Mouse (Mus musculus): Measurements from ENCODE around the gene Tesk1.

Gene Tesk1

DNA sequence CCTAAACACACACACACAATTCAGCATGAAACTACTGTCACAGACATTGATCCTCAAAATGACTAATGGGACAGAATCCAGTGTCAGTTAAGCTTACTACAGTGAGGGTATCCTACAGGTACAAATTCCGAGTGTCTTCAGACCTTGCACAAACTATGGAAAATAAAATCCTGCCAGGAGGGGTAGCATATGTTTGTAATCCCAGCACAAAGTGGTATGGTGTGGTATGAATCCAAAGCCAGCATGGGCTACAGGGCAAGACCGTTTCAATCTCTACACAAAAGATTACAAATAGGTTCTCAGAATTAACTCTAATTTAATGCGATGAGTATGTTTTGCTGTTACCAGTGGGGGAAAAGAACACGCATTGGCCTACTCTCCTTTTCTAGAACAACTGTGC is at the start of gene Tesk1:
Tesk1 (plus strand) TSS at position 301 of the 400 bp plus-strand sequence.
- no peak for DNase-seq (ENCODE audit: inconsistent ontology term)

DNA sequence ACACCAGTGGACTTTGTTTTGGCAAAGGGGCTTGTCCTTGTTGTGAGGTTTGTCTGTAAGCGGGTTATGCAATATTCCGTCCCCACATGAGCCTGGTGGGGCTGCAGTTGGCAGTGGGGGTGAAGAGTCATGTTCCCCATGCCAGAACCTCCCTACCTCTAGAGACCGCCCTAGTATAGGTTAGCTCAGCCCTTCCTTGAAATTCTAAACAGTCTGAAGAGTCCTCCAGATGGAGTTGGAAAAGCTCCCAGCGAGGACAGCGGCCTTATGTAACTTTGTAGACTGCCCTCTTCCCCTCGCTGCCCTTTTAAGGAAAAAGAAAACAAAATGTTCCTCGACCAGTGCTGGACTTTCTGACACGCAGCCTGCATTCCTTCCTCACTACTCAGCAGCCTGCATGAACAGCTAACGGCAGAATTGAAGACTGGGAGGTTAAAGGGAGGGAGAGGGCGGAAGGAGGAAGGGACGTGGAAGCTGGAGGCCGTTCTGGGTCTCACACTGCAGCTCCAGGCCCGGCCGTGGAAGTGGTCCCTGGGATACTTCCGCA is 47.3 kb upstream of the Tesk1 start:
- peak; percentile 95 for DNase-seq (ENCODE audit: inconsistent ontology term)

DNA sequence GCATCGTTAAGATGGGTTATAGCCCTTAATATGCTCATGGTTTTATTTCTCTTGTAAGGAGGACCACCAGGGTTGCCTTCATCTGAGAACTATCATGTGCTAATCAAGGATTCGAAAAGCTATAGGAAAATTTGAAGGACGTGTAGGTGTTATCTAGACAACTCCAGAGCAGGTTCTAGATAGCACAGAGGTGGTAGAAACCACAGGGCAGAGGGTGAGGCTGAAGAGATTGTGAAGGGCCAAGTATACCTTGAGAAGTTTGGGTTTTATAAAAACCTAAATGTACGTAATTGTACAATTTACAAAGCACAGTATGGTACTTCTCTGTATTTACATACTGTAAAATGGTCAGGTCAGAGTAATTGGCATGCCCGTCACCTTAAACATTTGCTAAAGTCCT is 46.6 kb upstream of the Tesk1 start:
- DNase-seq (ENCODE audit: inconsistent ontology term): no peak

DNA sequence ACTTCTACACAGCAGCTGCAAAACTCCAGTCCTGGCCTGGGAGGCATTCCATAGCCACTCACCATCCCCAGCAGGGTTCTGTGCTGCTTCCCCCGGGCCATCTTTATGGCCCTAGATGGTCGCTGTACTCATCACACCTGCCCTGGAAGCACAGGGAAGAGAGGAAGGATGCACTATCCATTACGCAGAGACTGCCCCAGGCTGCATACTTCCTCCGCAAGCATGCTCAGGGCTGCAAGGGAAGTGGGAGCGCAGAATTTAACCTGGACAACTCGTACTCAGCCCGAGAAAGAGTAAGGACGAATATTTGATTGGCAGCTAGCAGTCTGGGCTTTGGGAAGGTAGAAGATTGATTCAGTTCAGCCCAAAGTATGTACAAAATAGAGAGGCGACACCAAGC is 45.9 kb upstream of the Tesk1 start:
- no peak for DNase-seq (ENCODE audit: inconsistent ontology term)

DNA sequence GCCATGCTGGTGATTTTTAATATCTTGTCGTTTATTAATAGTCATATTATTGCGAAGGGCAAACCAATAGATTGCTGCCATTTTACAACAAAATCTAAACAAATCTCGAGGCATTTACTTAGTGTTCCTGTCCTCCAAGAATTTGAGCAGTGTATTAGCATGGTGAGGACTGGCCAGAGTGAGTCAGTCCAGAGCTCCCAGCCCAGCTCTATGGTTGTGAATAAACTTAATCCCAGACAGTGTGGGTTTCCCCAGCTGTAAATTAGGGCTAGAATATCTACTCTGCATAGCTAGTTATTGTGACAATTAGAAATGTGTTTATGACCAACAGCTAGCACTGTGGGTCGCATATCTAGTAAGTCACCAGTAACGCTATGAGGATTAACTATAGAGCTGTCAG is 45.4 kb upstream of the Tesk1 start:
- DNase-seq (ENCODE audit: inconsistent ontology term): no peak

DNA sequence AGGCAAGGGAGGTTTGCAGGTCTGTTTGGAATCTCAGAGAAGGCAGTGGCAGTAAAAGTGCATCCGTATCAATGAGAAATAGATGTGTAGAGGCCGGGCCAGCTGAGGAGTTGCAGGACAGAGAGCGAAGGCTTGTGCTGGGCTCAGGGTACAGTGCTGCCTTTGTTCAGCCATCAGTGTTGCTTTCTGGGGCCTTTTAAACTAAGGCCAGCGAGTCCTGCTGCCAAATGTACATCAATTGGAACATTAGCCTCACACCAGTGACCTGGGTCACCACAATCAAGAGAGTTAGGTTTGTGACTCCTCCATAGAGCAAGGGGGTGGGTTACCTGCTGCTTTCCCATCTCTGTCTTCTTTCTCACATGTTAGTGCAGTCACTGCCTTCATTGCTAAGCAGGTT is 43.7 kb upstream of the Tesk1 start:
- DNase-seq (ENCODE audit: inconsistent ontology term): peak; percentile 72

DNA sequence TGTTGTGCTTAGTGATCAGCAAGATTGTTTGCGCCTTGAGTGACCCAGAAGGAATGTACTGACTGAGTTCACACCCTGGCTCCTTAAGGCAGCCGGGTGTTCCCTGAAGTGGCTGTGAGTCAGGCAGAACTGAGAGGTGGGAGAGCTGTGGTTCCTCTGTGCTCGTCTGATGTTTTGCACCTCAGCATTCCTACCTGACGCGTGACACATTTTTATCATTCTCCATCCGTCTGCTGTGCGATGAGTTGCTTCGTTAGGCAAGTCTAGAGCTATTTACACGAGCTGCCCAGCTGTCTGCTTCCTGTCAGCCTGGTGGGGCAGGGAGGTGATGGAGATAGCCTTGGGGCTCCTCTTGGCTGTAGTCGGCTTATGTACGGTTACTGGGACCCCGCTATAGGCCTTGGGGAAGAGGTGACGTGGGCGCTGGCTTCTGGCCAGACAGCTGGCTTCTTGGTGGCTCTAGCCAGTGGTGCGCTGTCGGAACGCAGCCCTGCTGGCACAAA is 42.9 kb upstream of the Tesk1 start:
- DNase-seq (ENCODE audit: inconsistent ontology term): peak; percentile 89

DNA sequence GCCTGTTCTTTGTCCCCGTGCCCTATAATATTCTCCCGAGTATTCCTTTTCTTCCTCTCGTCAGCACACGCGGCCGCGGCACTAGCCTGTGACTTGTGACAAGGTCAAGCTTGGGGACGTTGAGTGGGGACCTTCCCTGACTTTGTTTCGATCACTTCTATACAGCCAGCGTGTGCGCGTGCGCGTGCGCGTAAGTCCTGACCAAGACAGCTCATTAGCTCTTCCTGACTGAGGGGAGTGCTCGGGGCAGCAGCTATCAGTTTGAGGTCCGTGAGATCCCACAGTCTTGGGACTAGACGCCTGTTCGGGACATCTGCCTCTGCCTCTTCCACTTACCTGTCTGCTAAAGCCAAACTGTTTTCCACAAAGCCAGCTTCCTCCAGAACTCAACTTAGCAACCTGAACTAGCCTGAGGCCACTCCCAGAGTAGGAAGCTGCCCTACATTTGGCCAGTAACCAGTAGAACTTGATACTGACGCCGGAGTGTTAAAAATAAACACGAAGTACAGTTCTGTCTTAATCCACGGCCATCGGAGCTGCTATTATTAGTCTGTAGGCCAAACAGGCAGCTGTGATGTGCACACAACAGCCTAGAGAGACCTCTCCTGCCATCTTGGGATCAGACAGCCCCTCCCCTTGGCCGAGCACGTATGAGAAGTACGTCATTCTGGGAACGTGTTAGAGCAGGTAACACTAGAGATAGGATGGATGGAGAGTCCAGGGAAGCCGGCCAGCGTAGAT is 42.2 kb upstream of the Tesk1 start:
- no peak for DNase-seq (ENCODE audit: inconsistent ontology term)

DNA sequence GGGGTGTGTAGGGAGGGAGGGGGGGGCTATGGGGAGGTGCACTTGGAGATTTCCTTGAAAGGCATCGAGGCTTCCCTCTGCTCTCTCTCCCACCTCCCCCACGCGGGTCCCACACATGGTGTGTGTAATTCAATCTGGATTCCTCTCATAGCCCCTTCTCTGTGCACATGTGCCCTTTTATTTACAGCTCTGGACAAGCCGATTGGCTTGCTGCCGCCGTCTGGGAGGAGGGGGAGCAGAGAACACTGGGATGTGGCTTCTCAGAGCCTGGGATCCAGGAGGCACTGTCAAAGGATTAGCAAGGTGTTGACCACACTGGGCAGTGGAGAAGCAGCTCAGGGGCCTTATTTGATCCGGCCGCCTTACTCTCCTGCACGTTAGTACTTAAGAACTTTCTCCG is 40.8 kb upstream of the Tesk1 start:
- DNase-seq (ENCODE audit: inconsistent ontology term): peak; percentile 45

DNA sequence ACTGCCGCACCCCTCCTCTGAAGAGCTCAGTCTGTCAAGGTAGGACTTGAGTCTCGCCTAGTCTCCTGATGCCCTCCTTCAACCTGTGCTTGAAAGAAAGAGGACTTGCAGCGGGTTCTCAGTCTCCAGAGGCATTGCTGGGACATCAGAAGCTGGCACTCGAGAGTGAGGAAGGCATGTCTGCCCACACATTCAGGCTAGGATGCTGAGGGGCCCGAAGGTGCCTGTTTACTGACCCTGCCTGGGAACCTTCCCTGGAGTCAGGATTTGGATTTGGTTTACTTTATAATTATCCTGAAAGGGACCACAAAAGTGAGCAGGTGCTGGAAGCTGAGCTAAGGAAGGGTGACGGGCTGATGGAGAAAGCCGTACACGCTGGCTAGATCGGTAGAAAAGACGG is 40.3 kb upstream of the Tesk1 start:
- no peak for DNase-seq (ENCODE audit: inconsistent ontology term)

DNA sequence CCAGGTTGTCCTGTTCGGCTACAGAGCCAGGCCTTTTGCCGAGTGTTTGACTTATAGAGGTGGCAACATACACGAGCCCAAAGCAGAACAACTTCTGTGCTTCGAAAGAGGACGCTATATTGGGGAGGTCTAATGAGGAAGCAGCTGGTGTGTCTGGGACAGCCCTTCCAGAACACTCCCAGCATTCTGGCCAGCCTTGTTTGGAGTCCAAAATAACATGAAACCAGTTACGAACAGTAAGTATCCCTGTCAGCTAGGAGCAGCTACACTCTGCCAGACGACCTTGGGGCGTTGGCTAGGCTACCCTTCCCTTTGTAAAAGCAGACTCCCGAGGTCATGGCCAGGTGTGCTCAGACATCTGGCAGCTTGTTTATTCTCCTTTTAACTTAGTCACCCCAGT is 39.5 kb upstream of the Tesk1 start:
- no peak for DNase-seq (ENCODE audit: inconsistent ontology term)

DNA sequence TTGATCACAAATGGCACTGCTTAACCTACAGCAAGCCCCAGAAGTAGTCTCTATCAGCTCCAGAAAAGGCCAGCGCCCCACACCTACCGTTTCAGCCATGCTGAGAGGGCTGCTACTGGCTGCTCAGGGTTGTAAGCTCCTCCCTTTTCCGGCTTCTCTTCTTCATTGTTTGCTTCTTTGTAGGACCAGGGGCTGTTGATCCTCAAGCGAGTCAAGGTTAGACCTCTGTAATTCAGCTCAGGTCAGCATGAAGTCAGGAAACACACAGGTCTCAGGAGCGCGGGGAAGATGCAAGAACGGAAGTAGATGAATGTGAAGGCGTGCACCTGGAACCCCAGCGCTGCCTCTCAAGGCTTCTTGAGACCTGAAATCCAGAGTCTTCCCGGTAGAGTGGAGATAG is 37.0 kb upstream of the Tesk1 start:
- DNase-seq (ENCODE audit: inconsistent ontology term): no peak

DNA sequence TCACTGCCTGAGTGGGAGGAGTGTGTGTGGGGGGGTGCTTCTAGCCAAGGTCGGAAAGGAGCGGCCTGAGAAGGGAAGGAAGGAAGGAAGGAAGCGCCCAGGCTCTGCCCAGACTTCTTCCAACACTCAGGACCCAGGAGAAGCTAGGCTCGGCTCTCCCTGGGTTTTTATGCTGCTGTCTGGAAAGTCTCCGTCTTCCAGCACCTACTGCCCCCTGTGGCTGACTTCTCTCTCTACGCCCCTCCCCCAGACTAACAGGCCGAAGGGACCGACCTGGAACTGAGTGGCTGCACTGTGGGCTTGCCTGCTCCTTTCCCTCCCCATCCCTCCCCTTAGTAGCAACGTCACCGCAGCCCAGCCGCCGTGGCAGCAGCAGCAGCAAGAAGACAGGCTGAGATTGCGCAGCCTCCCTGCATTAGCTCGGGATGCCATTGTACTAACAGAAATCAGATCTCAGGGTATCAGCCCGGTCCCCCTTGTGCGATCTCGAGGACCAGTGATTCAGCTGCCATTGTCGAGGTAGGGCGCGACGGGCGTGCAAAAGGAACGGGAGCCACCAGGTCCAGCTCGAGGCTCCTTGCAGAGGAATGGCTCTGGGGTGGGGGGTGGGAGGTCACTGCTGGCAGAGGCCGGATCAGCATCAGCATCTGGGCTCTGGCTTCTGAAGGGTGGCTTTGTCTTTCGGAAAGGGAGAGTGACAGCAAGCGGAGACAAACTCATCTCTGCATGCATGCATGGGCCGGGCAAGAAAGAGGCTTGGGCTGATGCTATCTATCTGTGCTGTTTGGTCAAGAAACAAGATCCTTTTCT is 35.4 kb upstream of the Tesk1 start:
- DNase-seq (ENCODE audit: inconsistent ontology term): peak; percentile 94

DNA sequence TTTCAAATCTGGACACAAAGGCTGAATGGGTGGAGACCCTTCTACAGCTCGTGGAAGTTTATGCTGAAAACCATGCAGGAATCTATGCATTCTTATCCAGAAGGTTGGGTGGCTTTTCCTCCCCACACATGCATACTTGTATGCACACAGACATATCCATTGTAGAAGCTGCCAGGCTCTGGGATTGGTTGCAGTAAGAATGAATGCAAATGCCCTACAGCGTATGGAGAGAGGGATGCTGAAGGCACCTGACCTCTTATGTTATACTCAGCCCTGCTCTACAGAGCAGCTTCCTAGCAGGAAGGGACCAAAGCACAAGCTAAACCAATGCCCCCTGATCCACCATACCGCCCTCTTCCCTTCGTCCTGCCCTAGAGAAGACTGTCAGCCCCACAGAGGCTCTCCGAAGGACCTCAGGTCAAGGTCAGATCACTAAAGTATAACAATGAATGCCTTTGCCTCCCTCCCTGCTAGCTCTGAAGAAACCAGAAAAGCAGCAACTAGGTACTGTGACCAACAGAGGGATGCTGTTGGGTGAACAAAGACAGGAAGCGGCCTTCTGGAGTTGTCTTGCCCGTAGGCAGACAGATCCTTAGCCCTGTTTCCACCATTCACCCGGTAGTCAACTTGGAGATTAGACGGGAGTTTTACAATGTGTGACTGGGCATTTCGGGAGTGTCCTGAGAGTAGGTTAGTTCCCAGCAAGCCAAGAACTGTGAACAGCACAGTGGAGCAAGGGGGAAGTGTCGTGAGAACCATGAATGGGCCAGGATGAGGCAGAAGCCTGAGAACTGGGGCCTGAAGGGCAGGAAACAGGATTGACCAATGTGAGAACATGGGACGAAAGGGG is 34.4 kb upstream of the Tesk1 start:
- no peak for DNase-seq (ENCODE audit: inconsistent ontology term)

DNA sequence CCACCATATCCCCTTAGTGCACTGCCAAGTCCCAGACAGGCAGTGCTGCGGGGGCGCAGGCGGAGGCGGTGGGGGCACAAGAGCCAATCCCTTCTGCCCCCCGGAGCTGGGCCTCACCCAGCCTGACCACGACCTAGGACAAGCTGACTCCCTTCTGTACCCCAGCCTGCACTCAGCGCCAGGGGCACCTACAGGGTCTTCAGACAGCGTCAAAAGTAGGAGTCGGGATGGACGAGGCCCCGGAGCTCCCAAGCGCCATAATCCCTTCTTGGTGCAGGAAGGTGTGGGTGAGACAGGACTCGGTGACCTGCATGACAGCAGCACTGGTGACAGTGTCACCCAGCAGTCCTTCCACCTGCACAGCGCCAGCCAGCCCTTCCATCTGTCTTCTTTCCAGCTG is 27.0 kb upstream of the Tesk1 start:
- DNase-seq (ENCODE audit: inconsistent ontology term): no peak

DNA sequence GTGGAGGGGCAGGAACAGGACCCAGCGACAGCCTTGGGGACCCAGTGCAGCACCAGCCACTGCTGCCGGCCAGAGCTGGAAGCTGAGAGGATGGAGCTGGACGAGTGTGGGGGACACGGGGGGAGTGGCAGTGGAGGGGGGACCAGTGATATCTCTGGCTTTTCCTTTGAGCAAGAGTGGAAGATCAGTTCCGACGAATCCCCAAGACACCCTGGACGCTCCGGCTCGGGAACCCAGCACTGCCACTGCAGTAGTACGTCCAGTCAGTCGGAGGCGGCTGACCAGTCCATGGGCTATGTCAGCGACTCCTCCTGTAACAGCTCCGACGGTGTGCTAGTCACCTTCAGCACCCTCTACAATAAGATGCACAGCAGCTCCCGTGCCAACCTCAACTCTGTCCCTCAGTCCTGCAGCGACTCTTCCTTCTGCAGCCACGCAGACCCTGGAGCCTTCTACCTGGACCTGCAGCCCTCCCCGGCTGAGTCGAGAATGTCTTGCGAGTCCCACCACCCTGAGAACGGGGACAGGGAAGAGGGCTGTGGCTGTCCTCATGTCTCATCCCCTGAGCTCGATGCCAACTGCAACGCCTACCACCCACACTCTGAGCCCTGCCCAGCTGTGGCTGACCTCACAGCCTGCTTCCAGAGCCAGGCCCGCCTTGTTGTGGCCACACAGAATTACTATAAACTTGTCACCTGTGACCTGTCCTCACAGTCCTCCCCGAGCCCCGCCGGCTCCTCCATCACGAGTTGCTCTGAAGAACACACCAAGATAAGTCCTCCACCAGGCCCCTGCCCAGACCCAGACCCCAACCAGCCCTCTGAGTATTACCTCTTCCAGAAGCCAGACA is 26.3 kb upstream of the Tesk1 start:
- DNase-seq (ENCODE audit: inconsistent ontology term): no peak

DNA sequence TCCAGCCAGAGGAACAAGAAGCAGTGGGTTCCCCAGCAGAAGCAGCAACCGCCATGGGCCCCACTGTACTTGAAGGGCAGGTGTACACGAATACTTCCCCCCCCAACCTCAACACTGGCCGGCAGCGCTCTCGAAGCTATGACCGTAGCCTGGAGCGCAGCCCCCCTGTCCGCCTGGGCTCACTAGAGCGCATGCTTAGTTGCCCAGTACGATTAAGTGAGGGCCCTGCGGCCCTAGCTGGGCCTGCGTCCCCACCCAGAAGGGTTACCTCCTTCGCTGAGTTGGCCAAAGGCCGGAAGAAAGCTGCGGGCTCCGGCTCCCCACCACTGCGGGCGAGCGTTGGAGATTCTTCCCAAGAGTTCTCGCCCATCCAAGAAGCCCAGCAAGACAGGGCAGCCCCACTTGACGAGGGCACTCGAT is 25.7 kb upstream of the Tesk1 start:
- no peak for DNase-seq (ENCODE audit: inconsistent ontology term)

DNA sequence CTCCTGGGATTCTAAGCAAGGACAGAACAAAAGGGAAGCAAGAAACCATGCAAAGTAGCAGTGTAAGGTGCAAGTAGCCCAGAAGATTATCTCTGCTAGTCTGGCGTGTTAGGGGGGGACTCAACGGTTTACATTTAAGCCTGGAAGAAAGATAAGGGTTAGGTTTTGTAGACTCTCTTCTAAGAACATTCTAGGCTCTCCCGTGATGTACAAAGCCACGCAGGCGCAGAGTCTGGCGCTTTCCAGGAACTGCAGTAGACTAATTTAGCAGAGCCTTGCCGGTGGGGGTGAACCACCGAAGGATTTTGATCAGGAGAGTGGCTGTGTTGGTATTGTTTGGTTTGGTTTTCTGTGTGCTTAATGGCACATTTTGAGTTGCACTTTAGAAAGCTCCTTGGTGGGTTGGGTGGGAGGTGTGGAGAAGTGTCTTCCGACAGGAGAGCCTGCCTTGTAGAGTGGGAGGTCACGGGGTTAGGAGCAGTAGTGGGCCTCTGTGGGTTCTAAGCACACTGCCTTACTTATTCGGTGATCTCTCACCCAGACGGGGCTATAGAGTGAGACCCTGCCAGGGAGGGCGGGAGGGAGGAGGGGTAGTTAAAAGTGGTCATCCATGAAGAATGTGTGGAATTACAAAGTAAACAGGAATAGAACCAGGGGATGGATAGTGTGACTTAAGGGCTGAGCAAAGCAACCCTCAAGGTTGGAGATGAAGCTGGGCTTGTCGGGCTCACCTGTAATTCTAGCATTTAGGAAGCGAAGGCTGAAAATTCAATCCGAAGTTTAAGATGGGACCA is 24.3 kb upstream of the Tesk1 start:
- DNase-seq (ENCODE audit: inconsistent ontology term): no peak

DNA sequence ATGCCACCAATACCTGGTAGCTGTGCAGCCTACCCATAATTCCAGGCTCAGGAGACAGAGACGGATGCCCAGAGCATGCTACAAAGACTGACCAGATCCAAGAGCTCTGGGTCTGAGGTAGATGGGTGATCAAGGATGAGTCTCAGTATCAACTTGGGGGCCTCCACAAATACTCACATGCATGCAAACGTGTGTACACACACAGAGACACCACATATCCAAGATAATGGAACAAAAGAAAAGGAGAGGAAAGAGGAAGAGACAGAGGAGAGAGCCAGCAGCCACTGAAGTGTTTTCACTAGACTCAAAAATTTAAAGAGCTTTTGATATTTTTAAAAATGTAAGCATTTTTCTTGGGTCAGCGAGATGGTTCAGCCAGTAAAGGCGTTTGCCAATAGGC is 23.3 kb upstream of the Tesk1 start:
- DNase-seq (ENCODE audit: inconsistent ontology term): no peak

All from Muller cell, postnatal 12 days (primary cell).